Mouse (Mus musculus) ES-Bruce4 (cell line): Measurements from ENCODE around the gene Fanci.

ENCODE experiments used
- CTCF ChIP-seq: IDR thresholded peaks from one replicate; pipeline ENCODE4 v1.8.1; 2011; ENCODE audit warnings: low read depth, low read length
- EP300 ChIP-seq: IDR thresholded peaks from 2 replicates; pipeline ENCODE4 v1.6.1; 2011; ENCODE audit warnings: low read depth, low read length; ENCODE audit not compliant: insufficient read depth
- POLR2A ChIP-seq: IDR thresholded peaks from one replicate; pipeline ENCODE4 v1.8.1; 2011; ENCODE audit warnings: low read length; ENCODE audit not compliant: insufficient read depth

GRCm38 (mm10) chr7:79347108-79347813, 44.5 kb upstream of the Fanci start:
- TF ChIP-seq POLR2A (no peak), CTCF (no peak), EP300 (no peak)
